Mouse (Mus musculus) T-helper 2 cell (primary cell): ENCODE measurements around the gene Dgkq.

Source experiments
- in situ Hi-C: fragments of 300-600 bp; cut with MboI, MseI; formaldehyde crosslinking; loops from one replicate; pipeline ENCODE4 v1.15.1; 2025; ENCODE audit warnings: high pct_unique_total_duplicates

Dgkq gene

GRCm38 (mm10) chr5:108668977-108669936 lies at the start of gene Dgkq:
Dgkq (minus strand) TSS chr5:108669672.
- in situ Hi-C loops = loop anchor here (25.0 kb wide), 1 partner anchor 1407 kb away; no protein-coding TSS in a partner anchor

GRCm38 (mm10) chr5:108718051-108718450 lies 48.6 kb upstream of the Dgkq start:
- in situ Hi-C loops = no loop called here

GRCm38 (mm10) chr5:108715974-108716373 lies 46.5 kb upstream of the Dgkq start:
- in situ Hi-C loops = no loop called here

GRCm38 (mm10) chr5:108714149-108714548 lies 44.7 kb upstream of the Dgkq start:
- in situ Hi-C loops = no loop called here

- in situ Hi-C loops = no loop called here
These were observed 44.2 kb upstream of the Dgkq start for GRCm38 (mm10) chr5:108713691-108714090.

- in situ Hi-C loops = no loop called here
These were observed 43.6 kb upstream of the Dgkq start for GRCm38 (mm10) chr5:108713096-108713495.

- in situ Hi-C loops = no loop called here
These were observed 42.5 kb upstream of the Dgkq start for GRCm38 (mm10) chr5:108711968-108712367.

GRCm38 (mm10) chr5:108708981-108709731 lies 39.7 kb upstream of the Dgkq start:
- in situ Hi-C loops = no loop called here

- in situ Hi-C loops = no loop called here
These were observed 38.9 kb upstream of the Dgkq start for GRCm38 (mm10) chr5:108708419-108708818.

- in situ Hi-C loops = no loop called here
These were observed 38.3 kb upstream of the Dgkq start for GRCm38 (mm10) chr5:108707758-108708157.

- in situ Hi-C loops = no loop called here
These were observed 34.5 kb upstream of the Dgkq start for GRCm38 (mm10) chr5:108703754-108704626.

GRCm38 (mm10) chr5:108701341-108702021 lies 32.0 kb upstream of the Dgkq start:
- in situ Hi-C loops = no loop called here

- in situ Hi-C loops = no loop called here
These were observed 30.9 kb upstream of the Dgkq start for GRCm38 (mm10) chr5:108700346-108700745.

- in situ Hi-C loops = no loop called here
These were observed 27.9 kb upstream of the Dgkq start for GRCm38 (mm10) chr5:108697341-108697753.

- in situ Hi-C loops = no loop called here
These were observed 27.1 kb upstream of the Dgkq start for GRCm38 (mm10) chr5:108696542-108696941.

- in situ Hi-C loops = no loop called here
These were observed 26.4 kb upstream of the Dgkq start for GRCm38 (mm10) chr5:108695861-108696260.

- in situ Hi-C loops = no loop called here
These were observed 25.1 kb upstream of the Dgkq start for GRCm38 (mm10) chr5:108694352-108695261.

- in situ Hi-C loops = no loop called here
These were observed 24.4 kb upstream of the Dgkq start for GRCm38 (mm10) chr5:108693872-108694288.

- in situ Hi-C loops = no loop called here
These were observed 22.8 kb upstream of the Dgkq start, which contains the start of gene Fgfrl1 for GRCm38 (mm10) chr5:108692271-108692670. Fgfrl1 (plus strand) TSS chr5:108692382.

- in situ Hi-C loops = no loop called here
These were observed 21.7 kb upstream of the Dgkq start for GRCm38 (mm10) chr5:108691152-108691551.
